Mouse (Mus musculus) embryonic fibroblast, embryonic 13.5 days (primary cell): ENCODE measurements around the gene Celf2.

Experiments used
- CTCF ChIP-seq: IDR thresholded peaks from 2 replicates; pipeline ENCODE4 v1.5.1; 2011; ENCODE audit warnings: mild to moderate bottlenecking, control low read depth, low read length, moderate library complexity, borderline replicate concordance; ENCODE audit not compliant: insufficient read depth
- POLR2A ChIP-seq: IDR thresholded peaks from 2 replicates; pipeline ENCODE4 v1.6.1; 2011; ENCODE audit warnings: low read depth, mild to moderate bottlenecking, control low read depth, low read length, moderate library complexity

DNA sequence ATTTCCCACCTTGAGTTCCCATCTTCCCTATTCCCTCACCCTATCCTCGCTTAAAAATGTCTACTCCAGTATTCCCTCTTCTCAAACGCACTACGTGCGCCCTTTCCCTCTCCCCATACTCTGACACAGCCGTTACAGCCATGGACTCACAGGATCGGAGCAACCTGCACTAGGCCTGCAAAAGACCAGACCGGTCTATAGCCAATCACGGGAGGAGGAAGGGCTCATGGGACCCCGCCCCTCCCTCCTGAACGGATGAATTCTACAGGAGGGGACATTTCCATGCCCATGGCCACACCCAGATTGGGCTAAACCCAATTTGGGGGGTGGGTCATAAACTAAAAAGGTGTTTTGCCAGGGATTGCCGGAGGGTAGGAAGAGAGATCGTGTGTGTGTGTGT is 1003.8 kb downstream of the Celf2 start:
- no peak for TF ChIP-seq POLR2A
- no peak for TF ChIP-seq CTCF
